Mouse (Mus musculus): ENCODE data around the gene Tanc1.

- TF ChIP-seq CTCF (IDR thresholded peaks at IDR 0.05; ENCODE audit: extremely low read depth, insufficient read length, insufficient replicate concordance, low read depth, low read length) (no peak), POLR2A (IDR thresholded peaks at IDR 0.05; ENCODE audit: low read depth, low read length) (no peak)
Observed at GRCm38 (mm10) chr2:59775148-59775547, 163.3 kb downstream of the Tanc1 start.

Measured in small intestine, adult 2 months (tissue).